Mouse (Mus musculus) heart, adult 8-10 months (tissue): ENCODE results near the gene Pcdh8. TPM values are rescaled to one million over a fixed set of nuclear protein-coding genes. Genes with fewer than 3 reads are reported as not detected.

ENCODE experiments used
- DNase-seq: peaks from one replicate; pipeline ENCODE4 v3.0.0; 2022; ENCODE audit warnings: low spot score
- total RNA-seq, 4 experiments: library from RNA; stranded (reverse); gene quantifications; 2 replicates each; pipeline ENCODE4 v1.2.4; 2022

The Pcdh8 gene
- under 1 TPM; 0.06 to 0.19 (median 0.13) TPM for total RNA-seq

DNA sequence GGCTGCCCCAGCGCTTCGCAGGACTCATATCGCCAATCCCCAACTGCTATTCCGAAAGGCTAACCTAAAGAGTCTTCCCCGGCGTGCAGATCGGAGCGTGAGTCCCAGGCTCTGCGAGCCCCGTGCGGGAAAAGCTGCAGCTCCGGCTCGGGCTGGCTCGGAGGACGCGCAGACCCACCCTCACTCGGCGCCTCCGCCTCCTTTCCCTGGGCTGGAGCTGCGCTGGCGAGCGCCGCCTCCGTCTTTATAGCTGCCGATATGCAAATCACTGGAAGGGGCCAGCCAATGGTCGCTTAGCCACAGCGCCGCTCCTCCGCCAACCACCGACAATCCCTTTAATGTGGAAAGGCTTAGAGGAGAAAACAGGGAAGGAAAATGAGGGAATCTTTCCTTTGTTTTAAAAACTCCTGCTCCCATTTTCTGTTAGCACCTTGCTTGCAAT is at the start of gene Pcdh8:
TSS of gene Pcdh8 (minus strand) at position 219 of the 442 bp plus-strand sequence.
- DNase-seq: peak; percentile 36

DNA sequence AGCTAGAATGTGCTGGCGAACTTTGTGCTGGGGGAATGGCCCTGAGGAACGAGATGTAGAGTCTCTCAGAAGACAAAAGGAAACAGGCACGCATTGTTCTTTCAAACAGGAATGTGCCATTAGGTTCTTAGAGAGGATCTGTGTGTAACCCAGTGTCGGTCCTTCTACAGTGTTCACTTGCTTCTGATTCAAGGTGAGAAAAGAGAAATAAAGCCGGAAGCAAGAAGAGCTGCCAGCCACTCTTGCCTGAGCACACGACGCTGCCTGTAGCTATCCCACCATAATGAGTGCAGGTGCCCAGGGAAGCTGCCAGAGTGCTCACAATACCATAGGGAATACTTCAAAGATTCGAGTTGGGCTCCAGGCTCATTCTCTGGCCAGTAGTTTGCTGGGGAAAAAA is 43.6 kb upstream of the Pcdh8 start:
- no peak for DNase-seq

DNA sequence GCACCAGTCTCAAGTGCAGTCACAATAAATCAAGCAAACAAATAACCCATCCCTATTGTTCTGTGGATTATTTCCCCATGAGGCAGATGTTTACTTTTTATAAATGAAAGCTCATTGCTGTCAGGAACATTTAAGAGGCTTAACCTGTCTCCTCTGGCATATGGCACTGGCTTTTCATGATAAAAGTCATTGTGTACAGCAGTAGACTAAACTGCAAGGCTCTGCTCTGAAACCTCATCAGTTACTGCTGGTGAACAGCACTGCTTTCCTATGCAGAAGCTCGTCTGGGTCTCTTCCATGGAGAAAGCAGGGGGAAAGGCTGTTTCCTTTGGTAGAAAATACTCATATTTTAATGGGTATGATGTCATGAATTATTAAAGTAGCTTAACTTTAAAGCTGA is 43.0 kb upstream of the Pcdh8 start:
- DNase-seq: no peak

DNA sequence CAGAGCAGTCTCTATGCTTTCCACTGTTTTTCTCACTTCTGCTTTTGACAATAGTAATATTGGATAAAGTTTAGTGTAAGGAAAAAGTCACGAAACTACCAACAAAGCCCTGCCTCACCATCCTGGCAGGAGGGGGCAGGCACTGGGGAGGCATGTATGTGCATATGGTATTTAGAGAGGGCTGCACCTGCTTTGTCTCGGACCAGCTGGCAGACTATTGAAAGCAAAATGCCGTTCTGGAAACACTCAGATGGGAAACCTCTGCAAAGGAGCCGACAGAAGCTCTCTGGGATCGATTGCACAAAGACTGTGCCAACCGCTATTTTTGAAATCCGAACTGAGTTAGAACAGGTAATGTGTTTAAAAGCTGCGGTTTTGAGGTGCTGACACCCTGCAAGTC is 22.1 kb upstream of the Pcdh8 start:
- no peak for DNase-seq

DNA sequence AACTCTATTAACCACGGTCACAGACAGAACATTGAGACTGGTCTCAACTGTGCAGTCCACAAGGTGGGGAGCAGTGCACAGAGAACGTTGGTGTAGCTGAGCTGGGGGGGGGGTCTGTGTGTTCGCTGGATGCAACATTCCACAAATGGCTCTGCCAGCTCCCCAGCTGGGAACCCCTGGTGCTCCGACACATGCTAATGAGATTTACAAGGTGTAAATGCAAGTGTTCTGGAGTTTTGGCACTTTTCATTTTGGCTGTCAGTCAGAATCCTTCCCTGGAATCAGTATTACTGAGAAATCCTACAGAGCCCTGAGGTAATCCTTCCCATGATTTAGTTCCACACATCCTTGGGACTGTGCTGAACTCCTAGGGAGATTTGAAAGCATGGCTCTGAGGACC is 18.4 kb upstream of the Pcdh8 start:
- DNase-seq: no peak

DNA sequence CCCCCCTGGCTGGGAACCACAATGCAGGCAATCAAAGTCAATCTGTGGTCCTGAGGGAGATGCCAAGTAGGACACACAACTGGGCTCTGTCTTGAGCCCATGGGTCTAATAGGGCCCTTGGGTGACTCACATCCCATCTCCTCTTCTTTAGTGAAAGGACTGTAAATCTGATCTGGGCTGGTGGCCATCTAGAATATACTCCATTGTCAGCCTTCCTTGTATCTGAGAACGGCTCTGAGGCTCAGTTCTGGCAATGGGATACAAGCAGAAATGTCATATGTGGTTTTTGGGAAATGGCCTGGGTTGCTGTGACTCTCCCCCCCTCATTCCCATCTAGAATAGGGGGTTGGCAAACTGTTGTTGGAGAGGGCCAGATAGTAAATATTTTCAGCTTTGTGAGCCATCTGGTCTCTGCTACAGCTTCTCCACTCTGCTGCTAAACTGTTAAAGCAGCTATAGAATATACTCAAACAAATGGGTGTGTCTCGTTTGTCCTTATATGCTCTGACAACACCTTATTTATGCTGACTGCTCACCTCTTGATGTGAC is 17.6 kb upstream of the Pcdh8 start:
- DNase-seq: no peak

DNA sequence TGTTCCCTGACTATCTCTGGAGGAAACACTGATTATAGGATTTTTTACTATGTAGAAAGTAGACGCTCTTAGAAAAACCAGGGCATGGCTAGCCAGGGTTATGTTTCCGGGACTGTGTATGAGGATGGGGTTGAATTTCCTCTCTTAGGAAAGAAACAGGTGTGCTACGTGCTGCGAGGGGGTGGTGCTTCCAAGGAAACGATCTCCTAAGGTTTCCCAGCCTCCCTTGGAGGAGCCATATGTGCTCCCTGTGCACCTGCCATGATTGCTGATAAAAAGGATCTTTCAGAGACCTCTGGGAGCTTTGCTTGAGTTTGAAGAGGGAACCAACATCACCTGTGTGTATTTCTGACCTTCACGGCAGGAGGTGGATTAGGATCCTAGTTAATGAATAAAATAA is 16.8 kb upstream of the Pcdh8 start:
- no peak for DNase-seq

DNA sequence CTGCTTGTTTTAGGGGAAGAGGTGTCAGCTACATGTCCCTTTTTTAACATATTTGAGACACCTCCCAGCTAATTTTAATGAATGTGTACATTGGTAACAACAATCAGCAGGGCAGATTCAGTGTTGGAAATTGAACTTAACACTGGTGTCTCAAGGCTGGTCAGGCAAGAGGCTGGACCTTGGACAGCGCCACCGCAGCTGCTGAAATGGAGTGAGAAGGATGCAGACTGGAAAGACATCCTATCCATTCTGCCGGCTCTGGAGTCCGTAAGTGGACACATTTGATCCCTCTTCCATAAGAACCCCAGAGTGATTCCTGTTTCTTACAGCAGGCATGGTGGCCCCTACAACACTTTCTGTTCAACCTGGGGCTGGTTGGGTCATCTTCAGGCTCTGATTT is 14.3 kb upstream of the Pcdh8 start:
- DNase-seq: no peak

DNA sequence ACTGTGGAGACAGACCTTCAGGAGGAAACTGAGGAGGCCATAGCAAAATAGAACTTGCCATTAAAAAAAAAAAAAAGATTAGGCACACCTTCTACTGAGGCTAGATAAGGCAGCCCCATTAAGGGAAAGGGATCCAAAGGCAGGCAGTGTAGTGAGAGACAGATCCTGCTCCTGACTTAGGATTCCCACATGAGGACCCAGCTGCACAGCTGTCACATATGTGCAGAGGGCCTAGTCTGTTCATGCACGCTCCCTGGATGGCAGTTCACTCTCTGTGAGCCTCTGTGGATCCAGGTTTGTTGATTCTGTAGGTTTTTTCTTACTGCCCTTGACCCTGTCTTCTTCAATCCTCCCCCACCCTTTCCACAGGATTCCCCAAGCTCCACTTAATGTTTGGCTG is 9.8 kb upstream of the Pcdh8 start:
- DNase-seq: no peak

DNA sequence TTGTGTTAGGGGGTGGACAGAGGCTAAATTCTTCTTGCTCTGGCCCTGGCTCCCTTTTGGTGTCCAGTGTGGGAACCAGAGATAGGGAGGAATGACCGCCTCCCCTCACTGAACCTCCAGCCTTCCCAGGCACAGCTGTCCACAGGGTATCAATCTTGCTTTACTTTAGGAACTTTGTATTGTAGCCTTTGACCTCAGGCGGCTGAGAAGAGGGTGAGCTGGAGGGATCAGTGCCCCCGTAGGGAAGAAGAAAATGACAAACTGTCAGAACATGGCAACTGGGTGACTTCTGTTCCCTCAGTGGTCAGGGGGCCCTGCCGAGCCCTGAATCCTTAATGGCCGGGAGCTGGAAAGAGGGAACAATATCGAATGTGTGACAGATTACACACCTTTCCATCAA is 9.2 kb upstream of the Pcdh8 start:
- no peak for DNase-seq

DNA sequence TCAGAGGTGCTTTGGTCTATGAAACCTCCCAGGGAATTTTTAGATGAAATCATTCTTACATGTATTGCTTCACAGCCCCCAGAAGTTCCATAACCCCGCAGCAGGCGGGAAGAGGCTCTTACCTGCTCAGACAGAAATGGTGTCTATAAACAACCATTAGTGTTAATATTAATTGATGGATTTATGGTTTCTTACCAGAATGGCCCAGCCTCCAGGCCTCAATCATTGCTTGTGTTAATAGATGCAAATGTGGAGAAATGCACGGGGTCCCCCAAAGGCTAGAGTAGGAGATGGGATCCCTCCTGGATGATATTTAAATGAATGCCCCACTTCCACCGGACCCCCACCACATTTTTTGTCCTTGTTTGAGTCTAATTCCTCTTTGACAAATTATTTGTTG is 8.7 kb upstream of the Pcdh8 start:
- no peak for DNase-seq

DNA sequence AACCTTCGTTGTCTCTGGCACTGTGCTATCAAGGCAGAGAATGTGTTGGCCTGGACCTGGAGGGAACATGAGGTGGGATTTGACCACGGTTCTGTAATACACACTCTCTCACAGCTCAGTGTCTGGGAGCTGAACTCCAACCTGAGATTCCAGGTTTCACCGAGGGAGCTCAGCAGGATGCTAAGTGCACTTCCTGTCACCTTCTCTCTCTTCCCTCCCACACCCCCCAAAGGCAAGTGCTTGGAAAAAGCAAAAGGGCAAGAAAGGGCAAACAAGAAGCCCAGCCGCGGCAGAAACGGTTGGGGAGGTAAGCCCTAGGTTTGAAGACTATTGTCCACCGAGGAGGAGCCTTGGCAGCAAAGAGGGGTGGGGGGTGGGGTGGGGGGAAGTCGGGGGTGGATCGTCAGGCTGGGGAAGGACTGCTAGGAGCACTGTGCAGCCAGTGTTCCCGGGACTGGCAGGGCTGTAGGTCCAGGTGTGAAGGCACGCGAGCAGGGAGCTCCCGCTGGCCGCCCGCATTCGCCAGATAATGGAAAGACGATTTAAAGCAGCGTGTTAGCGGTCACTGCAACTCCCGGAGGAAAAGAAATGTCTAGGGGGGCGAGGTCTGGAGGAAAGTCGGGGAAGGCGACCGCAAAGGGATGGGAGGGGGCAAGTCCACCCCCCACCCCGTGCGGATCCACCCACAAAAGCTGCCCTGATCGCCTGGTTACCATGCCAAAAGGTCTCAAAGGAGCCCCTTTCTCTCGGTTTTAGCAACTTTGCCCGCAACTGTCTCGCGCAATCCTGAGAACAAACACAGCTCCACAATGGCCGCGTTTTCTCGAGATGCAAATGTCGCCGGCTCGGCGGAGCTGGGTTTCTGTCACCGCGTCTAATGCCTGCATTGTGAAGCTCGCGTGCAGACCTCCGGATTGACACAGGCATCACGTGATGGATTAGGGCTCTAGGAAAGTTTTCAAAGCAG is 2.6 kb upstream of the Pcdh8 start:
- no peak for DNase-seq

DNA sequence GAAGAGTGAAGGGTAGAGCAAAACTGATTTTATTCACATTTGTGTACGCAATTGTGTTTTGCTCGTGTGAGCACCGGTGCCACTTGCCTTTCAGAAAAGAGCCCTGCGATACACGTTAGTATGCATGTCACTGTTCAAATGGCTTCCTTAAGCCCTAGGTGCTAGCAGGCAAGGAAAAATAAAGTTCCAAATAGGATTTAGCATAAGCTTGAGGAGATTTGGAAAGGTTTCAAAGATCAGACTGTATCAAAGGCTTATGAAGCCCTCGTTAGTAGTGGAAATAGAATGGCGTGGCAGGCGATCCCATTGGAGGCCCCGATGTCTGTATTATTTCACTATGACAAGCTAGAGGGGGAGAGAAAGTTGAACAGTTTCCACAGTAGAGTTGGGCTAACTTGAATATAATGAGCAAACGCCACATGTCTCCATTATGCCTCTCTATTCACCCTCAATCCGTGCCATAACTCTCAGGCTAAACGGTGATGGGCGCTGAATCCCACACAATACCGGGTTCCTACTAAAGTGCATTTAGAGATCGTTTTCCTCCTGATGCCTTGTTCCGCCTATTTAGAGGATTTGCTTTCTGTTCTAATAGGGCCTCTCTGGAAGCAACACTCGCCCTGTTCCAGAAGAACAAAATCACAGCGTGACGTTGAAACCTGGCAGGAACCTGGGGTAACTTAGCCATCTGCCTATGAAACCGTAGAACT is 845 bp upstream of the Pcdh8 start:
- no peak for DNase-seq

DNA sequence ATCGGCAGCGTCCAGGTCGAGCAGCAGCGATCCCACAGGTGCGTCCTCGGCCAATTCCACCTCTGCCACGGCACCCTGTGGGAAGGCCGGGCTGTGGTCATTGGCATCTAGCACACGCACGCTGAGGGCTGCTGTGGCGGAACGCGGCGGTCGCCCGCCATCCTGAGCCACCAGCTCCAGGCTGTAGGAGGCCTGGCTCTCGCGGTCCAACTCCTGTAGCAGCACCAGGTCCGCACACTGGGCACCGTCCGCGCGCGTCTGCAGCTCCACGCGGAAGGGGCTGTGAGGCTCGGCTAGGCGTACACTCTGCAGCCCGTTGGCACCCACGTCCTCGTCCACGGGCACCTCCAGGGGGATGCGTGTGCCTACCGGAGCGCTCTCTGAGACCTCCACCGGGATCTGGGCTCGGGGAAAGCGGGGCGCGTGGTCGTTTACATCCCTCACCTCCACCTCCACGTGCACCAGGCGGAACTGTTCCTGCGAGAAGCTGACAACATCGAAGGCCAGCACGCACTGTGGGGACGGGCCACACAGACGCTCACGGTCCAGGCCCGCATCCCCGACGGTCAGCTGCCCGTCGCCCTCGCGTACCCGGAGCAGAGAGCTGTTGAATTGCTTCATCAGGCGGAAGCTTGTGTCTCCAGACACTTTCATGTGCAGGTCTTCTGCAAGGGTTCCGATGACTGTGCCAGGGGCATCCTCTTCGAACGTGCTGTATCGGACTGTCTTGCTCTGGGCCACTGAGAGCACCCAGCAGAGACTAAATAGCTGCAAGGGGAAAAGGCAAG is 612 bp downstream of the Pcdh8 start:
- no peak for DNase-seq

DNA sequence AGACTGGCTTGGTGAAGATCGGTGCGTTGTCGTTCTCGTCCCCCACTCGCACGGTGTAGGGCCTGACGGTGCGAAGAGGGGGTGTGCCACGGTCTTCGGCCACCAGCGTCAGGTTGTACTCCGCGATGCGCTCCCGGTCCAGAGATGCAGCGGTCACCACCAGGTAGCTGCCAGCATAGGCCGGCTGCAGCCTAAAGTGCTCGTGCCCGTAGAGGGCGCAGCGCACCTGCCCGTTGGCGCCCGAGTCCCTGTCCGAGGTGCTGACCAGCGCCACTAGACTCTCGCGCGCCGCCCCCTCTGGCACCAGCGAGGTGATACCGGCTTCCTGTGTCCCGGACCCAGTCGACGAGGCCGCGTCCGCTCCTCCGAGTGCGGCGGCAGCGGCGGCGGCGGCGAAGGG is 1.5 kb downstream of the Pcdh8 start:
- peak; percentile 33 for DNase-seq

DNA sequence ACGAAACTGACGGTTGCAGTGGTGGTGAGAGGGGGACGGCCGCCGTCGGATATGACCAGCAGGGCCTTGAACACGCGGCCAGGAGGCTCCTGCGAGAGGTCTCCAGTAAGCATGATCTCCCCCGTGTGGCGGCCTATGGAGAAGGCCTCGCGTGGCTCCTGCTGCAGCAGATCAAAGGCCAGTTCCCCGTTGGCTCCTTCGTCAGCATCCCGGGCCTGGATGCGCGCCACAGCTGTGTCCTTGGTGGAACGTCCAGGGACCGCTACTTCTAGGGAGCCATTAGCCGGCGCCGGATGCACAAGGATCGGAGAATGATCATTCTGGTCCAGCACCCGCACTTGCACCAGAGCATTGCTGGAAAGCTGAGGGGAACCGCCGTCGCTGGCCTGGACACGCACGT is 2.1 kb downstream of the Pcdh8 start:
- no peak for DNase-seq

DNA sequence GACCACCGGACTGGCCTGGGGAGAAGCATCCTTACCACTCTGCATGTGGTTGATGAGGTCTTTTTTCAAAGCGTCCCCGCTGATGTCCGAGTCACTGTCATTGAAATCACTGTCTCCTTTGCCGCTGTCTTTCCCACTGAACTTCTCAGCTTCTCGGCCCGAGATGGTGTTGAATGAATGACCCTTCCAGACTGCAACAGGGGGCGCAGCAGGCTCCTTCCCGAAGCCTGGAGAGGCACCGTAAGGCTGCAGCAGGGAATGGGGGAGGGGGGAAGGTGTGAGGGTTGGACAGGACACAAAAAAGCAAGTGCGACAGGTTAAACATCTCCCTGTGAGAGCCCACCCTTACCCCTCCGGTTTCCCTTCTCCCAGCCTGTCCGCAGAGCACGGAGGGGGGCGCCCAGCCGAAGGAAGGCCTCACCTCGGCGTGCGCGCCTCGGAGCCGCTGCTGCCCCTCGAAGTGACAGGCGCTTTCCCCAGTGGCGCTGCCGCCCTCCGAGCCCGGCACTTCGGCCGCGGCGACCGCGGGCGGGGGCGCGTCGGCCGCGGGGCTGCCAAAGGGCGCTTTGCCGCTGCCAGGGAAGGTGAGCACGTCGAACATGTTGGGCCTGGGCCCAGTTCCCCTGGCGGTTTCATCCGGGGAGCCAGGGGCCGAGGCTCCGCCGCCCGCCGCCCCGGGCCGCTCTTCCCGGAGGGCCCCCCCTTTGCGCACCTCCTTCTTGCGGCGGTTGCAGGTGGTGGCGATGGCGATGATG is 2.9 kb downstream of the Pcdh8 start:
- DNase-seq: no peak

DNA sequence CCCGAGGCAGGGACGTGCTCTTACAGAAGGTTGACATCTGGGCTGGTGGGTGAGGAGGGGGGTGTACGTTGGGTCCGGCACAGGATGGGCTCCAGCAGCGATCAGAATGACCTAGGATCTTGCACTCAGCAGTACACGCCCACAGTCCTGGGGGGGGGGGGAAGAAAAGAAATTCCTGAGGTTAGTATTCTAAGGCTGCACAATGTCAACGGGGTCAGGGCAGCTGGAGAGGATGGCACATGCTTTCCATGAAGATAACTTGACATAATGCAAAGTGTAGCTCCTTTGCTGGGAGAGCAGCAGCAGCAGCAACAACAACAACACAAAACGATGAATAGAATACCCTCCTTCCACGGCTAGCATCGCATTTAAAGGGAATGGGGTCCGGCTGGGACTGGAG is 3.5 kb downstream of the Pcdh8 start:
- DNase-seq: no peak

DNA sequence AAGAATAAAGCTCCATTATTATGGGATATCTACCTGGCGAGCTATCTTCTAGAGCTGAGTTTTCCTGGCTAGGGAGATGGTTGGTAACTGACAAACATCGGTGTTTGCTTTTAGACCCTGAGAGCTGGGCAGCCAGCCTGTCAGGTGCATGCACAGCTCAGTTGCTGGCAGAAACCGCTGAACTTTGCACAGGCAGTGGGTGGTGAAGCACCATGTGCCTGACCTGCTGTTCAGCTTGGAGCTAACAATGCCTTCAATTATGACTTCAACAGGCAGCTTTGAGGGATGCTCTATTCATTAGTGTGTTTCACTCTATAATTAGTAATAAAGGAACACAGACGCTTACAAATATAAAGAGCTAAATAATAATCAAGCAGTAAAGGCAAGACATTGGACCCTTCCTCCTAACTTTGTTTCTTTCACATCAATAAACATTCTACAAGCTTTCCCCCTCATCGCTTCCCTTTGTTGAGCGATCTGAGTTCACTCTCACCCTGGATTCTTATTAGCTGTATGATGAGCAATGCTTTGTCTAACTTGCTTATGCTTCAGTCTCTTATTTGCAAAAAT is 5.8 kb downstream of the Pcdh8 start:
- no peak for DNase-seq

DNA sequence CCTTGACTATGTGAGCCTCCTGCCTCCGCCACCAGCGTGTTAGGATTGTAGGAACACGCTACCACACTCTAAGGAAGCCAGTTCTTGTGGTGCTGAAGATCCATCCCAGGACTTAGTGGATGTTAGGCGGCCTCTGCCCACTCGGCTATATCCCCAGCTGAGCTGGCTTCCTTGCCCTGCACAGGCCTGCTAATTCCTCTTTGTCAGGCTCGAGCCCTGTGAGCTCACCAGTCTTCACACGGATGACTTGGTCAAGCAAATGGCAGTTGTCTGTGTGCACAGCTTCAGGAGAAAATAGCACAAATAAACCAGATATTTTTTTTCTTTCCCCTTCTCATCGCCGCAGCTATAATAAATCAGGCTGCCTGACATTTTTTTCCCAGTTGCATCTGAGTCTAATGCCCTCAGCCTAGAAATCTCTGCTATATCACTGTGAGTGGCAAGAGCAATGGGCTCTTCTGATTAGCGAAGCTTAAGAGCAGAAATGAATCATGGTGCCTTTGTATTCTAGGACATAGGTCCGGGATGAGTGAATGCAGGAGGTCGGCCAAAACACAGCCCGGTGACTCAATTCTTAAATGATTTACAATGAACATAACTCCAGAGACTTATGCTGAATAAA is 16.4 kb downstream of the Pcdh8 start:
- no peak for DNase-seq
